Mouse (Mus musculus): Measurements from ENCODE around the gene Taok3. TPM values are rescaled to one million over a fixed set of nuclear protein-coding genes. Genes with fewer than 3 reads are reported as not detected.

Gene Taok3
- polyA plus RNA-seq, 1 experiment from 2014 or later = 67.1 TPM

- no peaks in the 10 kb centered on the region for H3K4me1 ChIP-seq (ENCODE audit: control insufficient read depth, insufficient read depth, low read length)
- ATAC-seq = no peak
- no peak overlapping the region for H3K4me3 ChIP-seq (ENCODE audit: low read depth, low read length)
- no peaks in the 10 kb centered on the region for H3K36me3 ChIP-seq (ENCODE audit: control insufficient read depth, insufficient read depth, low read length)
- no peak overlapping the region for H3K9ac ChIP-seq (ENCODE audit: low read depth, low read length)
- H3K27ac ChIP-seq (ENCODE audit: low read length) = no peak overlapping the region
- no peak overlapping the region for H3K4me2 ChIP-seq (ENCODE audit: low read length)
- 69% methylated on average over 3 of the region's 3 CpGs for WGBS
- H3K27me3 ChIP-seq (ENCODE audit: control insufficient read depth, insufficient read depth, low read depth, low read length) = no peaks in the 10 kb centered on the region
- no peaks in the 10 kb centered on the region for H3K9me3 ChIP-seq (replicated peaks; ENCODE audit: control insufficient read depth, low read length, poor library complexity, severe bottlenecking)
These were observed 15.0 kb downstream of the Taok3 start for GRCm38 (mm10) chr5:117134889-117135456.

DNA sequence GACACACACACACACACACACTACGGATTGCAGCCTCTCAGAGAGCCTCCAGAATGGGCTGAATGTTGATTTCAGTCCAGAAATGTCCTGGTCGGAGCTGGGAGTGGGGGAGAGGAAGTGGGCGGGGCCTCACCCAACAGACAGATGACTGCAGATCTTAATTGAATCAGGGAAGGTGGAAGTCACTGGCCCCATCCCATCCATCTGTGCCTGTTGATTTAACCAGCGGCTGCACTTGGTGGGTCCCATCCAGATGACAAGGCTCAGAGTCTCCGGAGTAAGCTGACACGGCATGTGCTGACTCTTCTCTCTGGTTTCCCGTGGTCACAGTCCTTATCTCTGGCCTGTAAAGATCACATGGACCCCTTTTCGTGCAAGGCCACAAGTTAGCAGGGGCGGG, 15.9 kb downstream of the Taok3 start:
- Histone ChIP-seq H3K27ac (ENCODE audit: low read length) (no peak overlapping the region), H3K36me3 (ENCODE audit: control insufficient read depth, insufficient read depth, low read length) (no peaks in the 10 kb centered on the region), H3K27me3 (ENCODE audit: control insufficient read depth, insufficient read depth, low read depth, low read length) (no peaks in the 10 kb centered on the region), H3K4me2 (ENCODE audit: low read length) (no peak overlapping the region), H3K4me1 (ENCODE audit: control insufficient read depth, insufficient read depth, low read length) (no peaks in the 10 kb centered on the region), H3K9ac (ENCODE audit: low read depth, low read length) (no peak overlapping the region), H3K9me3 (replicated peaks; ENCODE audit: control insufficient read depth, low read length, poor library complexity, severe bottlenecking) (no peaks in the 10 kb centered on the region), H3K4me3 (ENCODE audit: low read depth, low read length) (no peak overlapping the region)
- ATAC-seq = no peak
- 42% methylated on average over 9 of the region's 9 CpGs for WGBS

- no peak for ATAC-seq
- H3K9me3 ChIP-seq (replicated peaks; ENCODE audit: control insufficient read depth, low read length, poor library complexity, severe bottlenecking) = no peaks in the 10 kb centered on the region
- H3K27me3 ChIP-seq (ENCODE audit: control insufficient read depth, insufficient read depth, low read depth, low read length) = no peaks in the 10 kb centered on the region
- no peak overlapping the region for H3K4me3 ChIP-seq (ENCODE audit: low read depth, low read length)
- 92% methylated on average over 5 of the region's 5 CpGs for WGBS
- no peak overlapping the region for H3K27ac ChIP-seq (ENCODE audit: low read length)
- H3K4me1 ChIP-seq (ENCODE audit: control insufficient read depth, insufficient read depth, low read length) = no peaks in the 10 kb centered on the region
- H3K4me2 ChIP-seq (ENCODE audit: low read length) = no peak overlapping the region
- no peaks in the 10 kb centered on the region for H3K36me3 ChIP-seq (ENCODE audit: control insufficient read depth, insufficient read depth, low read length)
- H3K9ac ChIP-seq (ENCODE audit: low read depth, low read length) = no peak overlapping the region
These were observed 16.6 kb downstream of the Taok3 start for GRCm38 (mm10) chr5:117136570-117136969.

- WGBS = 73% methylated on average over 10 of the region's 10 CpGs
- H3K36me3 ChIP-seq (ENCODE audit: control insufficient read depth, insufficient read depth, low read length) = no peaks in the 10 kb centered on the region
- H3K27ac ChIP-seq (ENCODE audit: low read length) = no peak overlapping the region
- no peak overlapping the region for H3K9ac ChIP-seq (ENCODE audit: low read depth, low read length)
- H3K4me1 ChIP-seq (ENCODE audit: control insufficient read depth, insufficient read depth, low read length) = no peaks in the 10 kb centered on the region
- H3K9me3 ChIP-seq (replicated peaks; ENCODE audit: control insufficient read depth, low read length, poor library complexity, severe bottlenecking) = no peaks in the 10 kb centered on the region
- no peaks in the 10 kb centered on the region for H3K27me3 ChIP-seq (ENCODE audit: control insufficient read depth, insufficient read depth, low read depth, low read length)
- no peak overlapping the region for H3K4me2 ChIP-seq (ENCODE audit: low read length)
- no peak for ATAC-seq
- H3K4me3 ChIP-seq (ENCODE audit: low read depth, low read length) = no peak overlapping the region
These were observed 17.1 kb downstream of the Taok3 start for GRCm38 (mm10) chr5:117137011-117137410.

GRCm38 (mm10) chr5:117137594-117137993, 17.7 kb downstream of the Taok3 start:
- Histone ChIP-seq H3K36me3 (ENCODE audit: control insufficient read depth, insufficient read depth, low read length) (no peaks in the 10 kb centered on the region), H3K4me1 (ENCODE audit: control insufficient read depth, insufficient read depth, low read length) (no peaks in the 10 kb centered on the region), H3K4me3 (ENCODE audit: low read depth, low read length) (no peak overlapping the region), H3K9ac (ENCODE audit: low read depth, low read length) (no peak overlapping the region), H3K9me3 (replicated peaks; ENCODE audit: control insufficient read depth, low read length, poor library complexity, severe bottlenecking) (no peaks in the 10 kb centered on the region), H3K27ac (ENCODE audit: low read length) (no peak overlapping the region), H3K4me2 (ENCODE audit: low read length) (no peak overlapping the region), H3K27me3 (ENCODE audit: control insufficient read depth, insufficient read depth, low read depth, low read length) (no peaks in the 10 kb centered on the region)
- ATAC-seq = no peak
- WGBS = 86% methylated on average over 8 of the region's 8 CpGs

- 87% methylated on average over 11 of the region's 11 CpGs for WGBS
These were observed 18.5 kb downstream of the Taok3 start for GRCm38 (mm10) chr5:117138295-117138988.

DNA sequence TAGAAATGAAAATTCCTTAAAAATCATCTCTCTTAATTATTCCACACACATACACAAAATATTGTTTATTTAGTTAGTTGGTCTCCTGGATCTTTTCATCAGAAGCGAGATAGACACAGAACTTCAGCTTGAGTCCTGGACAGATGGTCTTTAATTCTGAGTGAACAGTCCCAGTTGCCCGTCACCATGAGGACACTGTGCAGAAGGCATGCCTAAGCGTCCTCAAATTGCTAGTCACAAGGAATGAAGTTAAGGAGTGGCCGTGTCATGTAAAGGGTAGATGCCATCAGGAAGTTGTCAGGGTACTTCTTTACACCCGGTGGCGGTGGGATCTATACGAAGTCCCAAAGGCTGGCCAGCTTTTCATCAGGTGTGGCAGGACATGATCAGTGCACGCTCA, 19.9 kb downstream of the Taok3 start:
- Histone ChIP-seq H3K4me2 (ENCODE audit: low read length) (no peak overlapping the region), H3K4me3 (ENCODE audit: low read depth, low read length) (no peak overlapping the region), H3K9me3 (replicated peaks; ENCODE audit: control insufficient read depth, low read length, poor library complexity, severe bottlenecking) (no peaks in the 10 kb centered on the region), H3K27ac (ENCODE audit: low read length) (no peak overlapping the region), H3K4me1 (ENCODE audit: control insufficient read depth, insufficient read depth, low read length) (no peaks in the 10 kb centered on the region), H3K9ac (ENCODE audit: low read depth, low read length) (no peak overlapping the region), H3K27me3 (ENCODE audit: control insufficient read depth, insufficient read depth, low read depth, low read length) (no peaks in the 10 kb centered on the region), H3K36me3 (ENCODE audit: control insufficient read depth, insufficient read depth, low read length) (no peaks in the 10 kb centered on the region)
- WGBS = 66% methylated on average over 8 of the region's 8 CpGs
- no peak for ATAC-seq

More at GRCm38 (mm10) chr5:117138295-117138988, 18.5 kb downstream of the Taok3 start:
- no peaks in the 10 kb centered on the region for H3K36me3 ChIP-seq (ENCODE audit: control insufficient read depth, insufficient read depth, low read length)
- no peaks in the 10 kb centered on the region for H3K27me3 ChIP-seq (ENCODE audit: control insufficient read depth, insufficient read depth, low read depth, low read length)
- H3K27ac ChIP-seq (ENCODE audit: low read length) = no peak overlapping the region
- no peaks in the 10 kb centered on the region for H3K4me1 ChIP-seq (ENCODE audit: control insufficient read depth, insufficient read depth, low read length)
- no peak overlapping the region for H3K9ac ChIP-seq (ENCODE audit: low read depth, low read length)
- H3K9me3 ChIP-seq (replicated peaks; ENCODE audit: control insufficient read depth, low read length, poor library complexity, severe bottlenecking) = no peaks in the 10 kb centered on the region
- no peak overlapping the region for H3K4me3 ChIP-seq (ENCODE audit: low read depth, low read length)
- no peak overlapping the region for H3K4me2 ChIP-seq (ENCODE audit: low read length)
- no peak for ATAC-seq

DNA sequence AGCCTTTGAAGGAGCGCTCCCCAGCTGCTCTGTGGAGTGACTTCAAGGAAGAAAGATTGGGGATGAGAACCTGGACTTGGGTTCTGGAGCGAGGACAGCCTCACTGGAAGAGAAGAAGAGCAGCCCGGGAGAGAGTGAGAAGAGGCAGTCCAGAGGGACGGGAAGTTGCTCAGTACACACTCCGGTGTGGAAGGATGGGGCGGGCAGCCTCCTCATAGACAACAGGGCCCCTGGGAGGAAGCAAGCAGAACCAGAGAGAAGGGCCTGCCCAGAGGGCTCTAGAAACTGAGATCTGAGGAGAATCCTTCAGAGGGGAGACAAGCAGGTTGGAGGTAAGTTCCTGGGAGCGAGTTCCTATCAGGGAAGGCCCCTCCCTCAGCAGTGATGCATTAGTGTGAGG, 20.4 kb downstream of the Taok3 start:
- H3K27me3 ChIP-seq (ENCODE audit: control insufficient read depth, insufficient read depth, low read depth, low read length) = no peaks in the 10 kb centered on the region
- 61% methylated on average over 7 of the region's 7 CpGs for WGBS
- H3K27ac ChIP-seq (ENCODE audit: low read length) = no peak overlapping the region
- H3K36me3 ChIP-seq (ENCODE audit: control insufficient read depth, insufficient read depth, low read length) = no peaks in the 10 kb centered on the region
- no peaks in the 10 kb centered on the region for H3K9me3 ChIP-seq (replicated peaks; ENCODE audit: control insufficient read depth, low read length, poor library complexity, severe bottlenecking)
- no peak overlapping the region for H3K4me2 ChIP-seq (ENCODE audit: low read length)
- H3K9ac ChIP-seq (ENCODE audit: low read depth, low read length) = no peak overlapping the region
- H3K4me1 ChIP-seq (ENCODE audit: control insufficient read depth, insufficient read depth, low read length) = no peaks in the 10 kb centered on the region
- ATAC-seq = no peak
- H3K4me3 ChIP-seq (ENCODE audit: low read depth, low read length) = no peak overlapping the region

- no peak overlapping the region for H3K9ac ChIP-seq (ENCODE audit: low read depth, low read length)
- no peak overlapping the region for H3K4me3 ChIP-seq (ENCODE audit: low read depth, low read length)
- H3K4me2 ChIP-seq (ENCODE audit: low read length) = no peak overlapping the region
- H3K4me1 ChIP-seq (ENCODE audit: control insufficient read depth, insufficient read depth, low read length) = no peaks in the 10 kb centered on the region
- H3K9me3 ChIP-seq (replicated peaks; ENCODE audit: control insufficient read depth, low read length, poor library complexity, severe bottlenecking) = no peaks in the 10 kb centered on the region
- WGBS = 61% methylated on average over 9 of the region's 9 CpGs
- no peaks in the 10 kb centered on the region for H3K36me3 ChIP-seq (ENCODE audit: control insufficient read depth, insufficient read depth, low read length)
- H3K27me3 ChIP-seq (ENCODE audit: control insufficient read depth, insufficient read depth, low read depth, low read length) = no peaks in the 10 kb centered on the region
- no peak for ATAC-seq
- no peak overlapping the region for H3K27ac ChIP-seq (ENCODE audit: low read length)
These were observed 23.8 kb downstream of the Taok3 start for GRCm38 (mm10) chr5:117143721-117144135.
